Mouse (Mus musculus): ENCODE measurements around the gene Krtap5-1.
"Not testable (repeated sequence)": the region's sequence is repeated elsewhere in the genome, so short reads cannot be mapped to it uniquely, and the experiment has no call there.

Krtap5-1 gene

DNA sequence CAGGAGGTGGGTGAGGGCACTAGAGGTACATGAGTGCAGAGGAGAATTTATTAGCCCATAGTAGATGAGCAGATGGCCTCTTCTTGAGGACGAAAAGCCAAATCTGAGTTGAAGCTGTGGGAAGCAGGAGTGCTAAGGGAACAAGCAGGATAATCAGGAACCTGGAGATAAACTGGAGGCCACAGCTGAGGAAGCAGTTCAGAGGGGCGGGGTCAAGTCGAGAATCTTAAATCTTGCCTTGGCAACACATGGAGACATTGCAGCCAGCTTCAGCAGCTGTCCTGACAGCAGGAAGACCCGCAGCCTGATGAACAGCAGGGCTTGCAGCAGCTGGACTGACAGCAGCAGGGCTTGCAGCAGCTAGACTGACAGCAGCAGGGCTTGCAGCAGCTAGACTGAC lies 810 bp downstream of the Krtap5-1 start:
- DNase-seq (ENCODE audit: low spot score in 2 of 2) = not testable (repeated sequence)

DNA sequence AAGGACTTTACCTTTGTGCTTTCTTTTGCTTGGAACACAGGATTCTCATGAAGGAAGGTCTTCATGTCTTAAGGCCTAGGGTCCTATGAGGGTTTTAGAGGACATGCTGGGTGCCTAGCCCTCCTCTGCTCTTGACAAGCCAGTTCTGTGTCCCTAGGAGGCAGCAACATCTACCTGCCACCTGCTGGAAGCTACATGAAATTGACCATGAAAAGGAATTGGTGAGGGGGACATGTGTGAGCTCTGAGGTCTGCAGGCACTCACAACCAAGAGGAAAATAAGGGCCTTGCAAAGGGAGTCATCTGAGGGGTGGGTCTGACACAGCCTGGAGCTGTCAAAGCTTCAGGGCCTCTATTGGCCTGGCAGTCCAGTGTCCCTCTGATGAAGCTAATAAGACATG lies 1.5 kb downstream of the Krtap5-1 start:
- no peak for DNase-seq (ENCODE audit: low spot score in 2 of 2)

DNA sequence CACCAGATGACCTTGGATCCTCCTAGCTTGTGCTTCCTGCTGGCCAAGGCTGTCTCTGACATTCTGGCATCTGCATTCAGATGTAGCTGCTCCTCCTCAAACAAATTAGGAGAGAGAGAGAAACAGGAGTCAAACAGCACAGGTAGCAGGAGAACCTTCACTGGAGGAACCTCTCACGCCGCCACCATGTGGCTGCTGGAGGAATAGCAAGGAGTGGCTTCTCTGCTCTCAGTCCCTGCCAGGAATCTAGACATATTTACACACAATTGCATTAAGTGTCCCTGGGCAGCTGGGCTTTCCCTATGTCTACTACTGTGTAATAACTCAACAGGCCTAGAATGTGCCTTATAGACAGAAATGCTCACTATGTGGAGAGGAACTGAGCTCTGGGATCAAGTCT lies 3.1 kb downstream of the Krtap5-1 start:
- DNase-seq (ENCODE audit: low spot score in 2 of 2) = peak in 1 of 2 experiments; percentile 44

DNA sequence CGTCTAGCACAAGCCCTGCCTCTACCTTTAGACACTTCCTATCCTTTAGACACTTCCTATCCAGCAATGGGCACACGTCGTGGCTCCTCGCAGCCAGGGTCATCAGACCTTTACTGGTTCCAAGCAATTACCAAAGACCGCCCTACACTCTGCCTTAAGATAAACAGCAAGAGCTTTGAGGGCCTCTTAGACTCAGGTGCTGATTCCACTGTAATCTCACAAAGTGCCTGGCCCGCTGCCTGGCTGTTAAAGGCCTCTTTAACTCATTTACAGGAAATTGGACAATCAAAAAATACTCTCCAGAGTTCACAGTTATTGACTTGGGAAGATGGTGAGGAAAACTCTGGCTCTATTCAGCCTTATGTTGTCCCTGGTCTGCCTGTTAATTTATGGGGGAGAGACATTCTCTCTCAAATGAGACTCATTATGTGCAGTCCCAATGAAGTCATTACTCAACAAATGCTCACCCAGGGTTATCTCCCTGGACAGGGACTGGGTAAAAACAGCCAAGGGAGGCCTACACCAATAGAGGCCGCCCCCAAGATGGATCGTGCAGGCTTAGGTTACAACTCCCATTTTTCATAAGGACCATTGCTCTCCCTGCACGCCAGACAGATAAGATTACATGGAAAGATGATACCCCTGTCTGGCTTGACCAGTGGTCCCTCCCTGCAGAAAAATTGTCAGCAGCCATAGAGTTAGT lies 10.9 kb downstream of the Krtap5-1 start:
- DNase-seq (ENCODE audit: low spot score in 2 of 2) = not testable (repeated sequence)

DNA sequence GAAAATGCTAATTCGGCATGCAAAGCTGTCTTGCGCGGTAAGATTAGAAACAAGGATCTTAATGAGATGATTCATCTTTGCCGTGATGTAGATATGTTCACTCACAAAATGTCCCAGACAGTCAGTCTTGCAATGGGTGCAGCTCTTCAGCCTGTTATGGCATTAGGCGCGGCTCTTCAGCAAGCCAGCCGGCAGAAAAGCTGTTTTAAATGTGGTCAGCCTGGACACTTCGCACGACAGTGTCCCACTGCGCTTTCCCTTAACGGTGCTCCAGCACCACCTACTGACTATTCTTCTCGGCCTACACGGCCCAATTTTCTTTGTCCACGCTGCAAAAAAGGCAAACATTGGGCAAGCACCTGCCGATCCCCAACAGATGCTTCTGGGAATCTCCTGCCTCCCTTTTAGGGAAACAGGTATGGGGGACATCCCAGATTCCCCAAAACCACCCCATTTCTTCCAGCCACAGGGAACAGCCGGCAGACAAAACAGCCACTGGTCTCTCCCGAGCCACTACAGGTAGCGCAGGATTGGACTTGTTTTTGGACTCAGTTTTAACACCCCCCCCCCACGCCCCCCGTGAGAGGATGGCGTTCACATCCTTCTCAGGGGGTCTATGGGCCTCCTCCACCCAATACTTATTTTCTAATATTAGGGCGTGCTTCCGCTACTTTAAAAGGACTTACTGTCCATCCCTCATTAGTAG lies 11.6 kb downstream of the Krtap5-1 start:
- no peak for DNase-seq (ENCODE audit: low spot score in 2 of 2)

DNA sequence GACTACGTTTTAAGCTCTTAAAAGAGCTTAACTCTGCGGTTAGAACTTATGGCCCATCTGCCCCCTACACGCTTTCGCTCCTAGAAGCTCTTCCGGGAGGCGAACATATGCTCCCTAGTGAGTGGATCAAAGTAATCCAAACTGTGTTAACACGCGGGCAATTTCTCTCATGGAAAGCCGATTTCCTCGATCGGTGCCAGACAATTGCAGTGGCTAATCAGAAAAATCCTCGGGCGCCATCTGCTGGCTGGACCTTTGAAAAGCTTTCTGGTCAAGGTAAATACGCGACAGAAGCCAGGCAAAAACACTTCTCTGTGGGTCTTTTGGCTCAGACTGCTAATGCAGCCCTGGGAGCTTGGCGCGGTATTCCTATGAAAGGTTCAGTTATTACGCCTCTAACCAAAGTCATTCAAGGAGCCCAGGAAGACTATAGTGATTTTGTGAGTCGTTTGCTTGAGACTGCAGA lies 12.3 kb downstream of the Krtap5-1 start:
- peak; percentile 79 to 92 for DNase-seq (ENCODE audit: low spot score in 2 of 2)

DNA sequence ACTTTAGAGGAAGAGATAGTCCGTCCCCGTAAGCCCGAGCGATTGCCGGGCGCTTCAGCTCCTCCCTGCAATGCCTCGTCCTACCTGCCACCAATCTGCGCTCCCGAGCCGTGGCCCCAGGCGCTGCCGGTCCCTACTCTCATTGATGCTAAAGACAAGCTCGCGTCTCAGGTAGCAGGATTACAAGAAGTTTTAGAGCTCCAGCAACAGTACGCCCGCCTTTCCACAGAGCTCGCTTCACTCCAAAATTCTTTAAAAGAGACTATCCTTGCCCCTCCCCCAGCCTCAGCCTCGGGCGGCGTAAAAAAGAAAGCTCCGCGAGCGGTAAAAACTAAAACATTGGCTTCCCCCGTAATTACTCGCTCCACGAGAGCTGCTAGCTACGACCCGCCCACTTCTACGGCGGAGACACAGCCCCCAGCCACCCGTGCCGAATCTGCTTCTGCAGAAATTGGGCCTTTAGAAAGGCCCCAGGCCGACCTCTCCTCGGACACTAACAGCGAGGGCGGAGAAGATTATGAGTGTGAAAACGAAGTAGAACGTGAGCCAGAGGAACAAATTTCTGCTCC lies 12.8 kb downstream of the Krtap5-1 start:
- DNase-seq (ENCODE audit: low spot score in 2 of 2) = peak; percentile 29 to 67

DNA sequence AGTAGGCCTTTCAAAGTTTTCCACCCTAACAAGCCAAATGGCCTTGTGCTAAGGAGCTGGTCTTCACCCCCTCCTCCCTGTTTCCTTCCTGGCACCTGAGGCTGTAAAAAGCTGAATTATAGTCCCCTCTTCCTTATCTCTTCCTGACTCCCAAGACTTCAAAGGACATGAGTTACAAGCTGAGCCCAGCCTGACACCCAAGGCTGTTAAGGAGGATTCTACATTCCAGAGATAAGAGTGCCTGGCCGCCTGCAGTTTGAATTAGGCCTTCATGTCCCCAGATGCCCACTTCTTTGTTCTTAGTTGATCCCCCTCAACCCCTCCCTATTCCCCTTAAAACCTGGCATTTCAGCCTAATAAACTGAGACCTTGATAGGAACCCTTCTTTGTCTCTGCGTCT lies 14.1 kb downstream of the Krtap5-1 start:
- DNase-seq (ENCODE audit: low spot score in 2 of 2) = not testable (repeated sequence)

DNA sequence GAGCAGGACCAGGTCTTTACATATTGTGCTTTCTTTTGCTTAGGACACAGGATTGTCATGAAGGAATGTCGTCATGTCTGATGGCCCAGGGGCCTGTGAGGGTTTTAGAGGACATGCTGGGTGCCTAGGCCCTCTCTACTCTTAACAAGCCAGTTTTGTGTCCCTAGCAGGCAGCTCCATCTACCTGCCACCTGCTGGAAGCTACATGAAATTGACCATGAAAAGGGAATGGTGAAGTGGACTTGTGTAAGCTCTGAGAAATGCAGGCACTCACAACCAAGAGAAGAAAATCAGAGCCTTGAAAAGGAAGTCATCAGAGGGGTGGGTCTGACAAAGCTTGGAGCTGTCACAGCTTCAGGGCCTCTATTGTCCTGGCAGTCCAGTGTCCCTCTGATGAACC lies 17.6 kb downstream of the Krtap5-1 start:
- not testable (repeated sequence) for DNase-seq (ENCODE audit: low spot score in 2 of 2)

DNA sequence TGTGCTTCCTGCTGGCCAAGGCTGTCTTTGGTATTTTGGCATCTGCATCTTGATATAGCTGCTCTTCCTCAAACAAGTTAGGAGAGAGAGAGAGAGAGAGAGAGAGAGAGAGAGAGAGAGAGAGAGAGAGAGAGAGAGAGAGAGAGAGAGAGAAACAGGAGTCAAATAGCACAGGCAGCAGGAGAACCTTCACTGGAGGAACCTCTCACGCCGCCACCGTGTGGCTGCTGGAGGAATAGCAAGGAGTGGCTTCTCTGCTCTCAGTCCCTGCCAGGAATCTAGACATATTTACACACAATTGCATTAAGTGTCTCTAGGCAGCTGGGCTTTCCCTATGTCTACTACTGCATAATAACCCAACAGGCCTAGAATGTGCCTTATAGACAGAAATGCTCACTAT lies 18.7 kb downstream of the Krtap5-1 start:
- DNase-seq (ENCODE audit: low spot score in 2 of 2) = peak; percentile 23 to 78

DNA sequence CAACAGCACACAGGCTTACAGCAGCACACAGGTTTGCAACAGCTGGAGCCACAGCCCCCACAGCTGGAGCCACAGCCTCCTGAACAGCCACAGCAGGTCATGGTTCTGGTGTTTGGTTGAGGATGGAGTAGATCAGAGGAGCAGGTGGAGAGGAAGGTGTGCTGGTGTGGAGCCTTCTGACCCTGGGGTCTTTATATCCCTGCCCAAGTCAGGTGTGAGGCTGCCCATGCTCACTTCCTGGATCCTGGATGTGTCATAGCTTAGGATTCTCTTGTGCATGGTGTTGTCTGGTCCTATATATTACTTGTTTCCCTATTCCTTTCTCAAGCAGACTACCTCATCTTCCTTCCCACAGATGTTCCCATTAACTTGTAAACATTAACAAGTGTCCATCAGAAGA lies 22.7 kb downstream of the Krtap5-1 start, which contains the start of gene Gm4559:
Gm4559 (minus strand) TSS at position 101 of the 400 bp plus-strand sequence.
- not testable (repeated sequence) for DNase-seq (ENCODE audit: low spot score in 2 of 2)

DNA sequence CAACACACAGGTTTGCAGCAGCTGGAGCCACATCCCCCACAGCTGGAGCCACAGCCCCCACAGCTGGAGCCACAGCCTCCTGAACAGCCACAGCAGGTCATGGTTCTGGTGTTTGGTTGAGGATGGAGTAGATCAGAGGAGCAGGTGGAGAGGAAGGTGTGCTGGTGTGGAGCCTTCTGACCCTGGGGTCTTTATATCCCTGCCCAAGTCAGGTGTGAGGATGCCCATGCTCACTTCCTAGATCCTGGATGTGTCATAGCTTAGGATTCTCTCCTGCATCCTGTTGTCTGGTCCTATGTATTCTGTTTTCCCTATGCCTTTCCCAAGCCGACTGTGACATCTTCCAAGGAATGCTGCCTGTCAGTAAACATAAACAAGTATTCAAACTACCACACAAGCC lies 38.7 kb downstream of the Krtap5-1 start, which contains the start of gene Gm2431:
Gm2431 (minus strand) TSS at position 101 of the 400 bp plus-strand sequence.
- DNase-seq (ENCODE audit: low spot score in 2 of 2) = not testable (repeated sequence)

DNA sequence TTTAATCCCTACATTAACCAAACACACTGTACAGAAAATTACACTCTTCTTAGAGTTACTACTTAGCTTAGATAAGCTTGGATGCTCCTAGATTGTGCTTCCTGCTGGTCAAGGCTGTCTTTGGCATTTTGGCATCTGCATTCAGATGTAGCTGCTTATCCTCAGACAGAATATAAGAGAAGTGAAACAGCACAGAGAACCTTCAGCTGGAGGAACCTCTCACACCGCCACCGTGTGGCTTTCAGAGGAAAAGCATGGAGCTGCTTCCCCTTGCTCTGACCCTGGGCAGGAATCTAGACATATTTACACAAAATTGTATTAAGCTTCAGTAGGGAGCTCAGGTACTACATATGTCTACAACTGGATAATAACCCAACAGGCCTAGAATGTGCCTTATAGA lies 41.4 kb downstream of the Krtap5-1 start:
- DNase-seq (ENCODE audit: low spot score in 2 of 2) = peak in 1 of 2 experiments; percentile 42

DNA sequence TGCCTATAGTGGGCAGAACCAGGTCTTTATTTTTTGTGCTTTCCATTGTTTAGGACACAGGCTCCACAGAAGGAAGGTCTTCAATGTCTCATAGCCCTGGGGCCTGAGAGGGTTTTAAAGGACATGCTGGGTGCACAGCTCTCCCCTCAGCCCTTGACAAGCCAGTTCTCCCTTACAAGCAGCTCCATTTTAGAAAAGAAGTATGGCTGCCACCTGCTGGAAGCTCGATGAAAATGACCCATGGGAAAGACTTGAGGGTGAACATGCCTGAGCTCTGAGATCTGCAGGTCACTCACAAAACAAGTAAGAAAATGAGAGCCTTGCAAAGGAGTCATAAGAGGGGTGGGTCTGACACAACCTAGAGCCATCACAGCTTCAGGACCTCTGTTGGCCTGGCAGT lies 47.1 kb downstream of the Krtap5-1 start:
- peak in 1 of 2 experiments; percentile 15 for DNase-seq (ENCODE audit: low spot score in 2 of 2)

Data from spleen, postnatal 10 days (tissue).